Mouse (Mus musculus) lung, postnatal 0 days (tissue): ENCODE data around the gene Gm45234.

ENCODE experiments used
- CTCF ChIP-seq: IDR thresholded peaks from 2 replicates; pipeline ENCODE4 v1.5.1; 2016; ENCODE audit warnings: antibody characterized with exemption, mild to moderate bottlenecking
- EP300 ChIP-seq: IDR thresholded peaks from 2 replicates; pipeline ENCODE4 v1.6.1; 2016; ENCODE audit warnings: antibody characterized with exemption, mild to moderate bottlenecking, control low read depth

DNA sequence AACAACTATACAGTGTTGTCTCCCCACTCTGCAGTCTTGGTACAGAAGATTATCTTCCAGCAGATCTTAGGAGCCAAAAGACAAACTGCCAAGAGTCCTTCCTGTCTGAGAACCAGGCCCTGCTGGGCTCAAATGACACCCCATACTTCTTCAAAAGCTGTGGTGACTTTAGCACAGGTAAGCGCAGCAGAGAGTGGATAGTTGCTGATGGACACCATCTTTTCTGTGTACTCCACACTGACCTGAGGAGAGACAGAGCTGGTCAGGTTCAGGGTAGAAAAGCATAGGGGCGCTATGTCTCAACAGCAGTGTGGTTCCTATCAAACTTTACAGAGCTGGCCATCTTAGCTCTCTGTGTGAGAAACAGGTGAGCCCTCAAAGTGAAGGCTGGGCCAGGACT lies 51.4 kb downstream of the Gm45234 start:
- TF ChIP-seq CTCF: no peak
- no peak for TF ChIP-seq EP300
